Mouse (Mus musculus) hindbrain, embryonic 16.5 days (tissue): ENCODE results near the gene Qrfp. TPM values are rescaled to one million over a fixed set of nuclear protein-coding genes. Genes with fewer than 3 reads are reported as not detected.

Experiments used
- ATAC-seq: fragments of 200-750 bp; cut with Nextera tagmentation; 2 replicates; pipeline ENCODE4 v1.8.0; 2017; ENCODE audit warnings: moderate TSS enrichment, moderate library complexity
- H3K27ac ChIP-seq: fragments of 300-500 bp; sonication (generic); 2 replicates; pipeline ENCODE4 v1.5.1; 2014; ENCODE audit warnings: low read depth, mild to moderate bottlenecking, control low read depth, low read length, moderate library complexity
- H3K27me3 ChIP-seq: fragments of 300-500 bp; sonication (generic); replicated peaks from 2 replicates; pipeline ENCODE4 v1.6.1; 2014; ENCODE audit warnings: low read length; ENCODE audit not compliant: control insufficient read depth, insufficient read depth
- H3K36me3 ChIP-seq: fragments of 300-500 bp; sonication (generic); 2 replicates; pipeline ENCODE4 v1.6.1; 2014; ENCODE audit warnings: mild to moderate bottlenecking, low read length, moderate library complexity, mixed read lengths; ENCODE audit not compliant: control insufficient read depth, insufficient read depth
- H3K4me1 ChIP-seq: fragments of 300-500 bp; sonication (generic); 2 replicates; pipeline ENCODE4 v1.6.1; 2014; ENCODE audit warnings: low read depth, low read length; ENCODE audit not compliant: control insufficient read depth, insufficient read depth
- H3K4me2 ChIP-seq: fragments of 300-500 bp; sonication (generic); 2 replicates; pipeline ENCODE4 v1.6.1; 2014; ENCODE audit warnings: mild to moderate bottlenecking, low read length, control low read depth, moderate library complexity
- H3K4me3 ChIP-seq: fragments of 300-500 bp; sonication (generic); 2 replicates; pipeline ENCODE4 v1.5.1; 2014; ENCODE audit warnings: mild to moderate bottlenecking, low read length, control low read depth, moderate library complexity
- H3K9ac ChIP-seq: fragments of 300-500 bp; sonication (generic); 2 replicates; pipeline ENCODE4 v1.6.1; 2014; ENCODE audit warnings: low read depth, mild to moderate bottlenecking, control low read depth, low read length, moderate library complexity
- H3K9me3 ChIP-seq: fragments of 300-500 bp; sonication (generic); 2 replicates; pipeline ENCODE4 v1.6.1; 2014; ENCODE audit warnings: mild to moderate bottlenecking, low read length, moderate library complexity; ENCODE audit not compliant: control insufficient read depth
- WGBS: fragments of 180-500 bp; shearing (Covaris S2); extraction: QIAGEN DNeasy Blood & Tissue Kit; methylation state at CpG from one replicate; pipeline ENCODE4 v1.1.7; 2014; 5-methylcytosine and 5-hydroxymethylcytosine counted together
- polyA plus RNA-seq: library from polyadenylated mRNA; unstranded; fragments of >200 nt; fragmentation: Nextera tagmentation; extraction: Ambion mirVana; gene quantifications from 2 replicates; pipeline ENCODE4 v1.2.1, GENCODE M21; 2015

The Qrfp gene
- polyA plus RNA-seq, 1 experiment from 2014 or later, result not detected

DNA sequence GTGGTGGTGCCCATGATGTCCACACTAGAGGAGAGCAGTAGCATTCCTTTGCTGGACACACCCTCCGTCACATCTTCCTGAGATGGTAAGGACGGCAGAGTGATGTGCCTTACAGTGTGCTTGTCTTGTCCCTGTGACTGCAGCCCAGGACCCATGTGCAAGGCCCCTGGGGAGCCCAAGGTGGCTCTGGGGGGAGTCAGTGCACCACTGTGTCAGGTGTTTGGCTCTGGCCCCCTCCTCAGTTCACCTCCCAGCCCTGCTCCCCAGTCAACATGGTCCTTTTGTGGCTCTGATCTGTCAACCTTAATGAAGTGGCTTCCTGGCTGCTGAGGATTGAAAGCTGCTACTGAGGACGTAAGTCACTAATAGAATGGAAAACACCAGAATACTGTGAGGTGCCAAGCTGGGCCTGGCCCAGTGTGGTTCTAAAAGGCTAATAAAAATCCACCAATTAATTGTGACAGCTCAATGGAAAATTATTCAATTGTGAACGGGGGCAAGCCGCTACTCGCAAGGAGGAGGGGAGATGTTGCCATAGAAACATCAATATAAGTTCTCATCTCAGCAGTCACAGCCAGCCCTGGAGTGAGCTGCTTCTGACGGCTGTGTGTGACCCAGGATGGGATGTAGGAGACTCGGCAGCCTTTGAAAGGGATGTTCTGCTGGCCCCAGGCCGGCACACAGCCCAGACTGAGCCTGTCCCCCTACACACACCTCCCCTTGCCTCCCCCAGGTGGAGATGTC, 3.6 kb downstream of the Qrfp start:
- peak overlapping the region; percentile 42; the same call in 1 of the 2 replicates for H3K9ac ChIP-seq
- peak overlapping the region; percentile 81 for H3K27ac ChIP-seq
- peaks cover 9% of the 10 kb centered on the region; the same call in 1 of the 2 replicates for H3K36me3 ChIP-seq
- H3K4me1 ChIP-seq, result peaks cover 46% of the 10 kb centered on the region
- 10% methylated on average over 9 of the region's 9 CpGs for WGBS
- H3K9me3 ChIP-seq, result no peaks in the 10 kb centered on the region
- H3K4me2 ChIP-seq, result no peak overlapping the region
- H3K27me3 ChIP-seq, result no peaks in the 10 kb centered on the region
- no peak overlapping the region for H3K4me3 ChIP-seq
- peak; percentile 65 for ATAC-seq

- Histone ChIP-seq H3K36me3 (peaks cover 19% of the 10 kb centered on the region), H3K9ac (no peak overlapping the region), H3K9me3 (no peaks in the 10 kb centered on the region), H3K4me2 (no peak overlapping the region), H3K27me3 (no peaks in the 10 kb centered on the region), H3K4me1 (peaks cover 24% of the 10 kb centered on the region), H3K27ac (no peak overlapping the region), H3K4me3 (no peak overlapping the region)
- ATAC-seq, result no peak
- WGBS, result 75% methylated on average over 14 of the region's 14 CpGs
Measured at GRCm38 (mm10) chr2:31803480-31803879, 6.9 kb downstream of the Qrfp start.

DNA sequence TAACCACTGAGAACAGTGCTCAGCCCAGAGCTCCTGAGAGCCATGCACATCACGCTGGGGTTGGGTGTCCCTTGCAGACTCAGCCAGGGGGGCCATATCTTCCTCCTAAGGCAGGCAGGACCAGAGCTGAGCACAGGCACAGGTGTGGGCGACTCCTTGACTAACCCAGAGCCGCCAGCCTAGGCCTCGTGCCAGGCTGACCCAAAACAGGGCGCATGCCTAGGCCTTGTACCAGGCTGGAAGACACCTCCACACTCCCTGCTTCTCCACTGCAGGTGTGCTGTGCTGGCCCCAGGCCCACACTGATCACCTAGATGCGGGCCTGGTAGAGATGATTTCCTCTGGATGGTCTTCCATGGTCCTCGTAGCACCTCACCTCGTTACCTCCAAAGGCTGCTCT, 7.6 kb downstream of the Qrfp start:
- ATAC-seq, result no peak
- Histone ChIP-seq H3K36me3 (peaks cover 22% of the 10 kb centered on the region), H3K27ac (no peak overlapping the region), H3K9ac (no peak overlapping the region), H3K9me3 (no peaks in the 10 kb centered on the region), H3K4me3 (no peak overlapping the region), H3K4me2 (no peak overlapping the region), H3K27me3 (no peaks in the 10 kb centered on the region), H3K4me1 (peaks cover 19% of the 10 kb centered on the region)
- 92% methylated on average over 8 of the region's 8 CpGs for WGBS

DNA sequence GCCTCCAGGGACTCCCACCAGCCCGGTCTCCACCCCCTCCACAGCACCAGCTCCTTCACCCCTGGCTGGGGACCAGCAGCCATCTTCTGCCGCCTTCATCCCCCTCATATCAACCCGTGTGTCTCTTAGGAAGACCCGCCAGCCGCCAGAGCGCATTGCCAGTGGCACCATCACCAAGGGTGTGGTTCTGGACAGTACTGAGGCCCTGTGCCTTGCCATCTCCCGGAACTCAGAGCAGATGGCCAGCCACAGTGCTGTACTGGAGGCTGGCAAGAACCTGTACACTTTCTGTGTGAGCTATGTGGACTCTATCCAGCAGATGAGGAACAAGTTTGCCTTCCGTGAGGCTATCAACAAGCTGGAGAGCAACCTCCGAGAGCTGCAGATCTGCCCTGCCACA, 9.0 kb downstream of the Qrfp start:
- peaks cover 6% of the 10 kb centered on the region for H3K4me1 ChIP-seq
- no peak for ATAC-seq
- H3K27ac ChIP-seq, result no peak overlapping the region
- no peak overlapping the region for H3K4me2 ChIP-seq
- peaks cover 29% of the 10 kb centered on the region for H3K36me3 ChIP-seq
- no peaks in the 10 kb centered on the region for H3K9me3 ChIP-seq
- no peaks in the 10 kb centered on the region for H3K27me3 ChIP-seq
- H3K4me3 ChIP-seq, result no peak overlapping the region
- no peak overlapping the region for H3K9ac ChIP-seq
- WGBS, result 80% methylated on average over 9 of the region's 9 CpGs

DNA sequence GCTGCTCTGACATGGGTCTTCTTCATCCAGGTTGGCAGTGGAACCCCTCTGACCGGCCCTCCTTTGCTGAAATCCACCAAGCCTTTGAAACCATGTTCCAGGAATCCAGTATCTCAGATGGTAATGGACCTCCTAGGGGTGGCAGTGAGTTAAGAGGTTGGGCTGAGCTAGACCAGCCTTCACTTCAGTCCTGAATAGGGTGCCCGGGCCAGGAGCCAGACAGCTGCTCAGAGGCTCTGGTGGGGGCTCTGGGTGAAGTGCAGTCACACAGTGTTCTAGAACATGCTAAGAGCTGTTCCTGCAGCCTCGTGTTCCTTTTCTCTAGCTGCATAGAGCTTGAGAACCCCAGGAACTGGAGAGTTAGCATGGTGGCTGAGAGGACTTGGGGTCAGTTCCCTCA, 13.4 kb downstream of the Qrfp start:
- no peaks in the 10 kb centered on the region for H3K27me3 ChIP-seq
- 93% methylated on average over 3 of the region's 3 CpGs for WGBS

DNA sequence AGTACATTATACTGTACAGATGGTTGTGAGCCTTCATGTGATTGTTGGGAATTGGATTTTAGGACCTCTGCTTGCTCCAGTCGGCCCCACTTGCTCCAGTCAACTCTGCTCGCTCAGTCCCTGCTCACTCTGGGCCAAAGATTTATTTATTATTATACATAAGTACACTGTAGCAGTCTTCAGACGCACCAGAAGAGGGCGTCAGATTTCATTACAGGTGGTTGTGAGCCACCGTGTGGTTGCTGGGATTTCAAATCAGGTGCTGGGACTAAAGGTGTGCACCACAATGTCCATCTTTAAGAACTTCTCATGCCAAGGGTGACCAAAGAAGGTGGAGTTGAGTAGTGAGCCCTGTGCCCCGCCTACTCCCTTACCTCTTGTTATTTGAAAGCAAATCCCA, 17.8 kb downstream of the Qrfp start:
- ATAC-seq, result no peak
- Histone ChIP-seq H3K27ac (no peak overlapping the region), H3K9me3 (no peaks in the 10 kb centered on the region), H3K9ac (no peak overlapping the region), H3K27me3 (no peaks in the 10 kb centered on the region), H3K36me3 (peaks cover 15% of the 10 kb centered on the region), H3K4me3 (no peak overlapping the region), H3K4me2 (no peak overlapping the region), H3K4me1 (no peaks in the 10 kb centered on the region)
- 85% methylated on average over 6 of the region's 6 CpGs for WGBS

More for the DNA sequence above, 13.4 kb downstream of the Qrfp start:
- no peak overlapping the region for H3K9ac ChIP-seq
- ATAC-seq, result no peak
- H3K4me3 ChIP-seq, result no peak overlapping the region
- H3K36me3 ChIP-seq, result peaks cover 27% of the 10 kb centered on the region
- H3K4me2 ChIP-seq, result no peak overlapping the region
- H3K4me1 ChIP-seq, result no peaks in the 10 kb centered on the region
- no peaks in the 10 kb centered on the region for H3K9me3 ChIP-seq
- H3K27ac ChIP-seq, result no peak overlapping the region

DNA sequence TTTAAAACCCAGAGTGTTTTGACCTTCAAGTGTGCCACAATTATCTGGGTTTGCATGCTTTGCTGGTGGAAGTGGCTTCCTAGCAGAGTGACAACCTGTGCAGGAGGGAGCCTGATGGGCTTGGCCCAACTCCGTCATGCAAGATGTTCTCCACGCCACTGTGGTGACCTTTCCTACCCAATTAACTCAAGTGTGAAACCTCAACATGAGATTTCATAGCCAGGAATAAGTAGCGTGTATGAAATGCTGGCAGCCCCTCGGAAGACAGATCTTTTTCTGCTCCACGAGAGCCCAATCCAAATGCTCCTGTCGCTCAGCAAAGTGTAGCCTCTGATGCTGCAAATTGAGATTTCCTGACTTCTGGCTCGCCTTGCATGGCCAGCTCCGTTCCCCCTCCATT, 19.1 kb downstream of the Qrfp start:
- Histone ChIP-seq H3K27ac (no peak overlapping the region), H3K9ac (no peak overlapping the region), H3K36me3 (peaks cover 10% of the 10 kb centered on the region), H3K4me1 (peaks cover 2% of the 10 kb centered on the region; the same call in 1 of the 2 replicates), H3K27me3 (no peaks in the 10 kb centered on the region), H3K9me3 (no peaks in the 10 kb centered on the region), H3K4me3 (no peak overlapping the region), H3K4me2 (no peak overlapping the region)
- peak; percentile 25; the same call in 1 of the 2 replicates for ATAC-seq
- 76% methylated on average over 8 of the region's 8 CpGs for WGBS

GRCm38 (mm10) chr2:31790728-31791251, 19.6 kb downstream of the Qrfp start:
- 74% methylated on average over 13 of the region's 13 CpGs for WGBS
- Histone ChIP-seq H3K36me3 (peaks cover 13% of the 10 kb centered on the region), H3K4me3 (no peak overlapping the region), H3K27me3 (no peaks in the 10 kb centered on the region), H3K4me2 (no peak overlapping the region), H3K9me3 (no peaks in the 10 kb centered on the region), H3K9ac (no peak overlapping the region), H3K27ac (no peak overlapping the region), H3K4me1 (peaks cover 2% of the 10 kb centered on the region; the same call in 1 of the 2 replicates)
- no peak for ATAC-seq

DNA sequence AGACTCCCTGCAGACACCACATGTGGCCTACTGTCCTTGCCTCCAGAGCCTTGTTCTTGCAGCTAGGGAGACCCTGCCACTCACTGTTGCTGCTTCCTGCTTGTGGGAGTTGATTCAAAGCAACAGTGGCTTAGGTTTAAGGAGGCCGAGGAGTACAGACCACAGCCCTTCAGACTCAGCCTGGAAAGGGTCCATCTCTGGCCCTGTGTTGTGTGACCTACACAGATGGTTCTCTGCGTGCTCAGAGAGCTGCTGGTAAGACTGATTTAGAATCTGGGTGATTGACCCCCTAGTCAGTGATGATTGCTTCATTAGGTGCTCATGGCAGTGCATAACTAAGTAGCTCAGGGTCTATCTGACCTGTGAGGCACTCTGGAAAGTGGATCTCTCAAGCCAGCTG, 21.2 kb downstream of the Qrfp start:
- Histone ChIP-seq H3K4me3 (no peak overlapping the region), H3K36me3 (peaks cover 10% of the 10 kb centered on the region), H3K27ac (no peak overlapping the region), H3K9me3 (no peaks in the 10 kb centered on the region), H3K27me3 (no peaks in the 10 kb centered on the region), H3K4me1 (peaks cover 2% of the 10 kb centered on the region; the same call in 1 of the 2 replicates), H3K4me2 (no peak overlapping the region), H3K9ac (no peak overlapping the region)
- no peak for ATAC-seq
- 83% methylated on average over 2 of the region's 2 CpGs for WGBS
